Mouse (Mus musculus) mesoderm, embryonic 11.5 days (tissue): ENCODE data around the gene Rgs6.

ENCODE experiments used
- DNase-seq: peaks from one replicate; pipeline ENCODE4 v3.0.0-alpha.2; 2012; ENCODE audit warnings: low read depth, low spot score

The Rgs6 gene

DNA sequence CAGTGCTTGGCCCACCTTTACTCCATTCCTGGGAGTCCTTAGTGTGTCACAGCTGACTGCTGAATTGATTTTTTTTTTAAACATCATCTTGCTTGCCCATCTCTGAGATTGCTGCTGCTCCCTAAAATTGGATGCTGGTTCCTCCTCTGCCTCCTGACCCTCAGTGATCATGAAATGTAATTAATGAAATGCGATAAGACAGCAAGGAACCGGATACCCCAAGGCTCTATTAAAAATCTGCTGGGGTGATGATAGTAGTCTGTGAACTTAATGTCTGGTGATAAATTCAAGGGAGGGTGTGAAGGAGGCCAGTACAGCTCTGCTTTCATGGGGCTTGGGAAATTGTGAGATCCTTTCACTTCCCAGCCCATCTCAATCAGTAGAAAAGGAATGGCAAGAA, 489.4 kb downstream of the Rgs6 start:
- DNase-seq, result no peak

DNA sequence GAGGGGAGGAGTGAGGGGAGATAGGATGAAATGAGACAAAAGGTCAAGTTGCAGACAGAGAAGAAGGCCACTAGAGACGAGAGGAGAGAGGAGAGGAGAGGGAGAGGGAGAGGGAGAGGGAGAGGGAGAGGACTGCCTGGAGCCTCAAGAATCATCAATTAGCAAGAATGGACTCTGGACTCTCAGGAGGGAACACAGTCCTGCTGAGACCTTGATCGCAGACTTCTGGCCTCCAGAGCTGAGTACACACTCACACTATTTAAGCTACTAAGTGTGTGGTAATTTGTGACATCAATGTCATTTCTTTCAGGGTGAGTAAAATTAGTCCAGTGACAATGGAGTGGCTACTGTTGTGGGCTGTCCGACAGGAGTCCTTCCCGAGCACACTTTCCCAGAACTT, 495.3 kb downstream of the Rgs6 start:
- DNase-seq, result no peak

DNA sequence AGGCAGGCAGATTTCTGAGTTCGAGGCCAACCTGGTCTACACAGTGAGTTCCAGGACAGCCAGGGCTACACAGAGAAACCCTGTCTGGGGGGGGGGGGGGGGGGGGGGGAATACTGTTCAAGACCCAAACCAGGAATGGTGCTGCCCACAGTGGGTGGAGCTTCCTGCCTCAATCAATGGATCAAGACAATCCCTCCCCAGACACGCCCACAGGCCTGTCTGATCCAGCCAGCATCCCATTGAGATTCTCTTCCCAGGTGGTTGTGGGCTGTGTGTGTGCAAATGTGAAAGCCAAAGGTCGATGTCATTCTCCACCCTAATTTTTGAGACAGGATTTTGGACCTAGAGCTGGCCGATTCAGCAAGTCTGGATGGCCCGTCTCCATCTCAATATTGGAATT, 496.5 kb downstream of the Rgs6 start:
- no peak for DNase-seq

DNA sequence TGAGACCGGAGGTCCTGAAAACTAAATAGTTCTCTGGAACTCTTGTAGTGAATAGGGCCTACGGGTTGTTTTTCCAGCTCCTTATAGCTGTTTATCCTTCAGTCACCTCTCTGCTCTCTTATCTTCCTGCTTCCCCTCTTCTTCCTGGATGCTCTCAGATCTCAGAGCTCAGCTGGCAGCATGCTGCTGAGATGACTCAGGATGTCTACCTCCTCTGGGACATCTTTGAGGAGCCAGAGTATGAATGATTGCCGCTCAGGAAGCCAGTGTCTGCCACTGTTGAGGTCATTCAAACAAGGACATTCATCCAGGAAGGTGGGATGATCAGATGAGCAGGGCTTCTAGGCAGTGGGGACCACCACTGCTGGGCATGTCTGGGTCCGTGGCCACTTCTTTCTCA, 498.9 kb downstream of the Rgs6 start:
- DNase-seq, result no peak

DNA sequence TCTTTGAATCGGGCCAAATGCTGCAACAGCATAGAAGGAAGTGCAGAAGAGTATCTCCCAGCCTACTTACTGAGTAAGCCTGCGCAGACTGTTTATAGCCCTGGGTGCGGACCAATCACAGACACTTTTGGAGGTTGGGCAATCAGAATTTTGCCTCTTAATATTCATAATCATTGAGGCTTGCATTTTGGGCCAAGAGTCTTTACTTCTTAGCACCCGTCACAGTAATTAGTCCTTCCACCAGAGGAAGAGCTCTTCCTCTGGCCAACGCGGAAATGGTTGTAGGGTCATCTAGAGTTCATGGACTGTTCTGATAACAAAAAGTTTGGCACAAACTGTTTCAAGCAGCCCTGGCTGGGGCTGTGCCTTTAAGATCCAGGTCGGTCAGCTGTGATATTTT, 499.5 kb downstream of the Rgs6 start:
- DNase-seq, result no peak

DNA sequence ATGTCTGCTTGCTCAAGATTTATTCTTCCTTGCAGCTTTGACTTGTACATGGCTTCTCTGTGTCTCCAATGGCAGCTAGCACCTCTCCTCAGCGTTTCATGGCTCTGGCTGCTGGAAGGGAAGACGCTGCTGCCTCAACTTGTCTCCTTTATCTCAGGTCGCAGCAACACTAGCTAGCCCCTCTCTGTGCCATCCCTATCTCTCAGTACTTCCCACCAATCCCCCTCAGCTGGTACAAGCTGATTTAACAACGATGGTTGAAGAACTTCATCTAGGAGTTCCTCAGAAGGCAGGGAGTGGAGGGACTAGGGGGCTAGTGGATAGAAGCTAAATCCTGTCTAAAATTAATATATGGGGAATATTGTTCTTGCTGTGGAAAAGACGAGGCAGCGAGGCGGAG, 503.9 kb downstream of the Rgs6 start:
- no peak for DNase-seq

DNA sequence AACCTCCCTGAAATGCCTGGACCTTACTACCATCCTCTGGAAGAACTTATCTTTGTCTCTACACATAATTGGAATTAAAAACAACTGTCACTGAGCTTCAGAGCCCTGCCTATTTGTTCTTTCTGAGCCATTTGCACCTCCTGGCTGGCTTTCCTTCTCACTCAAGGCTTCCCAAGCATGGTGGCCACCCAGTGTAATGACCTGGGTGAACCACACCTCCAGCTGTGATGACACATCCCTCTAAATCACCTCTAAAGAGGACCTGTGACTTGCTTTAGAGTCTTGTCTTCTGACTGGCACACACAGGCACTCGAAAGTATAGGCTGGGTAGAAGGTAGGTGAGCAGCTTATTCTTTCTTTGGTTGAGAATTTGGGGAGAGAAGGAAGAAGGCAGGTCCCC, 509.7 kb downstream of the Rgs6 start:
- DNase-seq, result no peak

DNA sequence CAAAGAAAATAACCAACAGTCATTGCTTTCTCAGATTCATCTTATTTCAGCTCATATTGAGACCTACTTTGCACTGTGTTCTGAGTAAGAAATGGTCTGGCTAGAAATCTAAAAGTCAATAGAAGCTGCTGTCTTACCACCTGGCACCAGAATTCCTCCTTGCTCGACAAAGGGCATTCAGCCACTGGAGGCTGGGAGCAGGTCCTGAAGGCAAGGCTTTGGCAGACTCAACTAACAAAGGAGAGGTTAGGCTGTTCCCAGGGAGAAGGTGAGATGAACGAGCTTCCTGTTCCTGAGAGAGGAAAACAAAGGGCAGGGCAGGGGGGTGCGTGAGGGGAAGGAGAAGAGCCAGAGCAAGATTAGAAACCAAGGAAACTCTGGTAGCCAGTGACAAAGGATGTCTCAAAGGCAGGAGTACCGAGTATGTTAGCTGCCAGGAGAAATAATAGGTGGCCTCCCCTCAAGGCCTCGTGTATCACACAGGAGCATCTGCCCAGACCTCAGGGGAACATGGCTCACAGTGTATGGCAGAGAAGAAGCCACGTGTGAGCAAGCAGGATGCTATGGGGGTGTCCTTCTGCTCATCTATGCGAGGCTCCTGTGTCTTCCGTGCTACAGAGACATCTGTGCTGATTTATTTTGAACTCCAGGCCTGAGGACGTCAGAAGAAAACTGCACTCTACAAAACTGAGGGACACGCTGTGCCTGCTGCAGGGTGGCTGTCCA, 510.7 kb downstream of the Rgs6 start:
- no peak for DNase-seq

DNA sequence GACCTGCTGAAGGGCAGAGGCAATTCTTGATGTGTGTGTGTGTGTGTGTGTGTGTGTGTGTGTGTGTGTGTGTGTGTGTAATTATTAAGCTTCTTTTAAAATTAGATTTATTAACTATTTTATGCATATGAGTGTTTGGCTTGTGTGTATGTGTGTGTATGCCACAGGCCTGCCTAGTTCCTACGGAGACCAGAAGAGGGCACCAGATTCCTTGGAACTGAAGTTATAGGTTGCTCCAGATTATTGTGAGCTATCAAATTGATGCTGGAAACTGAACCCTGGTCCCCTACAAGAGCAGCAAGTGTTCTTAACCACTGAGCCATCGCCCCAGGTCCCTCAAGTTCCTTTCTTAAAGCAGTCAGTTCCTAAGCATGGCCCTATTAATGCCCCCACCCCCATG, 511.8 kb downstream of the Rgs6 start:
- no peak for DNase-seq

DNA sequence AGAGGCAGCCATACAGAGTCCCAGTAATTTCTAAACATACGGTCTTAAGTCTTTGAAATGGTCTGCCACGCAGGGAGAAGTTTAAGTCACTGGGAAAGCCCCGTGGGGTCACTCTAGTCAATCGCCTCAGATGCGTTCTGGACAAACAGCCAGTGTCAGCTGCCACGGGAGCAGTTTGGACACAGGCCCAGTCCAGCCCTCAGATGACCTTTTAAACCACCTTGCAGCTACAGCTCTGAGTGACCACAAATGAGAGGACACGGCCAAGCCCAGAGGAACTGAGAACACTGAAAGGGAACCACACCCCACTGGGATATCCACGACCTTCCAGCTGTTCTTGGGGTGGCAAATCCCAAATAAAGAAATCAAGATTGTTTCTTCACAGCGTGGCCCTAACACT, 512.3 kb downstream of the Rgs6 start:
- no peak for DNase-seq

DNA sequence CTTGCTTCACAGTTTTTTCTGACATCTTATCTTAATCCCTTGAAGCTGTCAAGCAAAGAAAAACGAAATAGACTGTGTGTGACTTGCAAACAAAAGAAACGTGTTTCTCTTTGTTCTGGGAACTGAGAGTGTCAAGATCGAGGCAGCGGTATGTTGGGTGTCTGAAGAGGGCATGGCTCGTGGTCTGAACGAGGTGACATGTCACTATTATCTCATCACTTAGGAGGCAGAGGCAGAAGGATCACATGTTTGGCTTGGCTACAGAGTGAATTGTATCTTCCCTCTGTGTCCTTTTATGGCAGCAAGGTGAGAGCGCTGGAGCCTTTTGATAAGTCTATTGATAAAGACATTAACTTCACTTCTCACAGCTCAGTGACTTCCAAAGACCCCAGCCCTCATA, 512.8 kb downstream of the Rgs6 start:
- DNase-seq, result no peak

DNA sequence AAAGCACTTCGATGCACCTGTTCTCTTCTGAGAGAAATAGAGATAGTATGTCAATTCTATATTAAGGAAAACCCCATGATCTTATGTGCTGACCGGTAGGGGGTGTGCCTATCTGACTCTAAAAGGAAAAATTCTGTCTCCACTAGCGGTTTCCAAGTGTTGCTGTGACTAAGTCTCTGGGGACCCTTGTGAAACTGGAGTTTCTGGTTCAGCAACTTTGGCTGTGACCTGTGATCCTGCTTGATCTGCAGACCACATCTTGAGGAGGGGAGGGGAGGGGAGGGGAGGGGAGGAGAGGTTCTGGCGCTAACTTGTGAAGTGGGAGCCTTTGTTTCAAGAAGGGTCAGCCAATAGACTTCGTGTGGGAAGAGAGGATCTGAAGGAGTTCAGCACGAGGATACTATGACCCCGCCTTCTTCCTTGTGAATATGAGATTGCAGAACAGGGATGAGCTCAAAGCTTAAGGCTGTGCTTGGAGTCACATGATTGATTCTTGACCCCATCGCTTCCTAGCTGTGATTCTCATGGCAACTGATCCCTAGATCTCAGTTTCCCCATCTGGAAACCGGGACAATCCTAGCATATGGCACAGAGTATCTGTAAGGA, 517.5 kb downstream of the Rgs6 start:
- peak; percentile 34 for DNase-seq

DNA sequence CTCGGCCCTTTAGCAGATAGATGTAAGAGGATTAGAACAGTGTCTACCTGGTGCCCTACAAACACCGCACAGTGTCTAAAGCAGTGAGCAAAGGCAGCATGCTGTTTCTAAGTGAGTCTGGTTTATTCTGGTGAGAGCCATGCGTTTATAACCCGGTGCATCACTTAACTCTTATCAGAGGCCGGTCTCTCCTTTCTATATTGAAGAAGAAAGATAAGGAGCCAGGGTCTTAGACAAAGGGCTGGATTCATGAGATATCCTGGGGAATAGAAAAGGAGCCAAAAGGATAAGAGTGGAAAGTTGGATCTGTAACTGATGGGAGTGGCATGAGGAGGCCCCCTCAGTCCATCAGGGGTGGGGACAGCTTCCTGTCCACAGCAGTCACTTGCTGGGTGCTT, 518.0 kb downstream of the Rgs6 start:
- DNase-seq, result no peak

DNA sequence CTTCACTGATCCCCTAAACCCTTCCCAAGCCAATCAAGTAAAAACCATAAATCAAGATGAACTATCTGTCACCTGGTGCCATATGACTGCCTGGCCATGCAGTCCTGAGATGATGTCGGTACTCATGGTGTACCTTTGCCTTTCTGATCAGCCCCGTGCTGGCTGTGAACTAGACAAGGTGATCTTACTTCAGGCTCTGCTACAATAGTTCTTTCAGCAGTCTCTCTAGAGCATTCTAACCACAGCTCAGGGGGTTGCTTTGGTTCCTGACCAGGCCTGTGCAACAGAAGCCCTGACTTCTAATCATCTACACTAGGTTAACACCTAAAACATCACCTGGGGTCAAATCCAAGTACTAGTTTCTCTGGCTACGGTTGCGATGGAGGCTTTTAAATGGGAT, 521.4 kb downstream of the Rgs6 start:
- DNase-seq, result no peak

DNA sequence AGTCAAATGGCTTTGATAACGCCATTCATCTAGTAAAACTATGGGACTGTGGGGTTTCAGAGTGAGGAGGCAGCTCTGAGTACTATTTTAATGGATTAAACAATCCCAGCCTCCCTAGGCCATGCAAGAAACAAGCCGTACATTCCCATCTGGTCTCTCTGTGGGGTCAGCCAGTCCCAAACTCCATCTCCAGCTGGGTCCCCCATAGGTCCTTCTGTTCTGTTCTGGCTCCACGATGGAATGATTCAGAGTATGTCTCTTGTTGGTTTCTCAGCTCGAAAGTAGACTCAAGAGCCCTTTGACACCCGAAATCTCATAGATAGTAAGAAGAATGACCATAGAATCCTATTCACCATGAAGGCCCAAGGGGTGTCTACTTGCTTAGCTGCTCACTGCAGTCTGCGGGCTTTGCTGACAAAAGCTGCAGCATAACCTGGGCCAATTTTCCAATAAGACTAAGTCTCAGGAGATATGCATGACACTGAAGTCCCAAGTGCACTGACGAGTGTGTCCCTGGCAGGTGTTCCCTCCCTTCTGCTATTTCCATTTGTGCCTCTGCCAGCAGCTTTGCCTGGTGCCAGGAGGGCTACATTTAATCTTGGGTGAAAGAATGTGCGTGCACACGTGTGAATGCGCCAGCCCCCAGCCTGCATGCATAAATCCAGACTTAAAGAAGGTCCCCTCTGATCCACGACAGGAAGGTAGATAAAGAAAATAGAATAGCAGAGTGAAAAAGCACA, 522.0 kb downstream of the Rgs6 start:
- DNase-seq, result no peak

DNA sequence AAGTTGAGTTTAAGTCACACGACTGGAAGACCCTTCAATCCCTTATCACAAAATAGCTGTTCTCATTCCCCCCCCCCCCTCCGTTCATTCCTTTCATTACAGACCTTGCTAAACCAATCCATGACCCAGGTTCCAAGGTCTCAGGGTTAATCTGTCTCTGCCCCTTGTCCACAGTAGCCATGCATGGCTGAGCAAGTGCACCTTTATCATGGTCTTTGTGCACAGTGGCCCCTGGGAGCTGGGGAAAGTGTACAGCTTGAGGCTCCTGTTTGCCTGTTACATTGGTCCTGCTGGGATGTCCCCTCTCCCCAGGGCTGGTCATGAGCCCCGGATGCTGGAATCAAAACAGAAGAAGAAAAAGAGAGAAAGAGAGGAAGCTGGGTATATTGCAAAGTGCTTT, 522.6 kb downstream of the Rgs6 start:
- no peak for DNase-seq

DNA sequence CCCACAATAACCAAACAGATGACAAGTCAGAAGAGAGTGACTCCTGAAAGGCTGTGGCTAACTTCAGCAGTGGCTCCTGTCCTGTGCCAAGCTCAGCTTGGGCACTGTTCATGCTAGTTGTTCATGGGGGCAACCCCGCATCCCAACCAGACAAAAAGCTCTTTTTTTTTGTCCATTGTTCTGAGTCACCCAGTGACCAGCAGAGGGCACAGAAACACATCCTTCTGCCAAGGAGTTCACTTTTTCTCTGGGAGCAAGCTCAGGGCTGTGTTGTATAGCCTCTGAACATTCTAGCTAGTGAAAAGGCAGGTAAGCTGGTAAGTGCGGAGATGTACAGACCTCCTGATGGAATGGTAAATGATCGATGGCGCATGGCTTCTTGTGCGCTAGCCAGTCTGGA, 524.2 kb downstream of the Rgs6 start:
- DNase-seq, result no peak

DNA sequence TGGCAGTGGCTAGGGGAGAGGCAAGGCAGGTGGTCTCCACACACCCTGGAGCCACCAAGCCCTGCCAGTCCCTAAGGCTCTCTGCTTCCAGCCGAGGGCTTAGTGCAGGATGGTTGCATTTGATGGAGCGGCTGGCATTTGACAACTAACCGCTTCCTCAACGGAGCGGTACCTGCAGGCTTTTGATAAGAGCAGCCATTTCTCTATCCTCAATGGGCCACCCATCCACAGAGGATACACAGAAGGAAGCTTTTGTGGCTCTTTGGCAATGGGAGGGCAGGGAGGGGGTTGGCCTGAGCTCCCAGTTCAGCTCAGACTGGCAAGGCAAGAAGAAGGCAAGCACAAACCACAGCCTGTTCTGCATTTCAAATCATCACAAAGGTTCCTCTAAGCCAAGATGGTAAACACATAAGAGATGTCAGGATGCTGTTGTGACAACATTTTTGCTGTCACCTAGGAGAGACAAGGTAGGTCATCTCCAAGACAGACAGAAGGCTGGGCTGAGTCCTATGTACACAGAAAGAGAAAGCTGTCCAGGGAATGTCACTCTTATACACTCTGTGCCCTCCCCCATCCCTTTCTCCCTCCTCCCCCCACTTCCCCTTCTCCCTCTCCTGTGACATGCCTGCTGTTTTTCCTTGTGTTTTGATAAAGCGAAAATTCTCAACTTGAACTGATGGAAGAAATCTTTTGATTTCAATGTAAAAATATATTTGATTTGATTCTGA, 525.0 kb downstream of the Rgs6 start:
- no peak for DNase-seq

DNA sequence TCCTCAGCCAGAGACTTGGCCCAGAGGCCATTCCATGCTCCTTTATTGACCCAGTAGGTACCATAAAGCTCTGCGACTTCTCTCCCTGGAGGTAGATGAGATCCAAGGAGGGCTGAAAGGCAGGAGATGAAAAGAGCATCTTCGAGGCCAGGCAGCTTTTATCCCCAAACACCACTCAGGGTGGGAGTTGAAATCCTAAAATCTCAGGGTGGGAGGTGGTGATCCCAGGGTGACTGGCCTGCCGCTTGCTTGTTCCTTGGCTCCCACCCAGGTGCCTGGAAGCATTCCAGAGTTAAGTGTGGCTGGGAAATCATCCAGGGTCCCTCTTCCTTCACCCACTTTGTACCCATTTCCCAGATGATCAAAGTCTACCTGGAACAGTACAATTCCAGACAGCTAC, 525.9 kb downstream of the Rgs6 start:
- DNase-seq, result no peak

DNA sequence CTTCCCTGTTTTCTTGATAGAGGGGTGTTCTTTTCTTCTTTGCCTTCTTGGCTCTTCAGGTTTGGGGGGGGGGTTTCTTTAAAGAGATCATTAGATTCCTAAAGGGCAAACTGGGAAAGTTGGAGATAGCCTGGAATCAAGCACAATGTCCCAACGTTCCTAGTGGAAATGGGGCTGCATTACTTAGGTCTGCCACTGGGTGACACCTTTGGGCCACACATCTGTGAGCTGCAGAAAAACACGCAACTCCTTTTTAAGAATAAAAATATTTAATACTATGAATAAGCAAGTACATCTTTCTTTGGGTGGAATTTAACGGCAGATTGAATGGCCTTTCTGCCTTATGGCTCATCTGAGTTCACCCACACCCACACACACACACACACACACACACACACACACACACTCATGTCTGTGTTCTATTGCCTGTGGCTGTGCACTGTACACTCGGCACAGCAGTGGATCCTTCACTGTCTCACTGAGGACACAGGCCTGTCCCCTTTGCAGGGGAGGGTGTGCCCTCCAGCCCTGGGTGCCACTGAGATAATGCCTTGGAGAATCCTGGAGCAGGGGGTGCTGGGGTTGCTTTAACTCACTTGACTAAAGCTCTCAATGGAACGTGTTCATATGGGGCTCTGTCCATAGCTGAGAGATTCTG, 526.4 kb downstream of the Rgs6 start:
- peak; percentile 55 for DNase-seq

DNA sequence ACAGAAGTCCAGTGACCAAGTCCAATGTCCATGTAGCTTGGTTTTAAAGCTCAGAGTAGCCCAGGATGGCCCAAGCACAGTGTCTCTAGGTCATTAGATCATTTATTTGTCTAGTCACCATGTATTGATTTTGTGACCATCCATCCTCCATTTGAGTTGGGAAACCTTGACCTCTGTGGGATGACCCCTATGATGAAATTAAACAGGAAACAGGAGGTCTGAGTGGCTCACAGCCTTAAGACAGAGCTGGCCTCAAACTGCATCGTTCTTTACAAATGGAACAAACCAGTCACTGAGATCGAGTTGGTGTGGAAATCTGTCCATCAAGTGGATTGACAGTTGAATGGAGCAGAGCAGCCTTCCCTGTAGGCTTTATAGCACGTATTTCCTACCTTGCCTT, 536.0 kb downstream of the Rgs6 start:
- DNase-seq, result no peak

DNA sequence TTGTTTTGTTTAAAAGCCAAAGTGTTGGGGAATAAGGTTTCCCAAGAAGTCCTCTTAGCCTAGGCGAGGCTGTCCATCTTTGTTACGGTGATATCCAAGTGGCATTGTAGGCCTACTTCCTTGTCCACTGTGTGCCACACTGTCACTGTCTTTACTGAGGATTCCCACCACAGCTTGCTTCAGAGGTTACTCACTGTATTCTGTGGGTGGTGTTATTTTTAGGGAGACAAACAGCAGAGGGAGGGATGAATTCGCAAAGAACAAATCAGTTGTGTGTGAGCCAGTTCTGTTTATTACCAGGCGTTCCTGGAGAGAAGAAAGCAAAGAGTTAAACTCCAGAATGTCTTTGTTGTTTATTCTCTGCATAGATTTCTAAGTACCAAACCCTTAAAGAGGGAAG, 537.2 kb downstream of the Rgs6 start:
- no peak for DNase-seq
